Mouse (Mus musculus): ENCODE results near the gene D630045J12Rik.

DNA sequence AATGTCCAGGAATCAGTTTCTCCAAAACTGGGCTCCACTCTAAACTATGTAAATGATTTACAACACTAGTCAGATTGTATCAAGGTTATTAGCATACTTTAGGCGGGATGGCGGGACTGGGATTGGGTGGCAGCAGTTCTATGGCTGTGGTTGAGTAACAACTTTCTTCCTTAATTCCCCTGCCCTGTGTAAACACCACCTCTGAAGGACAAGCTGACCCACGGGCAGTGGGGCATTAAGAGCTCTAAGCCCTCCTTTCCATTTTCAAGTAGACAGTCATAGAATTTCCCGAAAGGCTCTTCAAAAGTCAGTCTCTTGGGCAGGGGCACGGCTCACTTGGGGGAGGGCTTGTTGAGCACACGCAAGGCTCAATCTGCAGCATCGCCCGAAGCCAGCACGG lies 142.9 kb downstream of the D630045J12Rik start:
- TF ChIP-seq CTCF (IDR thresholded peaks at IDR 0.05; ENCODE audit: low read depth, low read length) (no peak), POLR2A (IDR thresholded peaks at IDR 0.05; ENCODE audit: borderline replicate concordance, low read depth, low read length) (no peak)

All from bone marrow macrophage, adult 2 months (primary cell).